Mouse (Mus musculus): ENCODE measurements at regions not wholly inside any gene's neighbourhood (a gene's known extent, or its start where the extent isn't known, plus 50 kb on each side); places are given as distances from the start of the nearest gene placed in this dataset.

DNA sequence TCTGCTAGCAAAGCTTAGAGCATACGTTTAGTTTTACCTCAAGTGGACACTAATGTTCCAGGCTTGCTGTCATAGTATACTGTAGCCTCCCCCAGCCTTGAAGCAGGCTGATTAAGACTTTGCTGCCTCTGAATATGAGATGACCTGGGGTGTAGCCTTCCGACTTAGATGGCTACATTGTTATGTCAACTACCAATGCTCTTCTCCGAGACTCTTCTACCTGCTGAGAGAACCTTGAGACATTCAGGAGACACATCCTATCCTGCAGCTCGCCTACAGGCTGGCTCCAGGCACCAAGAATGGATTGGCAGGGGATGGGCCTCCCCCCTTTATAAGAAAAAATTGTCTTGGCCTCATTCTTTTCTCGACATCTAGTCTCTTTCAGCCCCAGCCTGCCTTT lies 379.0 kb upstream of the Ptger4 start:
- H3K4me2 ChIP-seq (ENCODE audit: low read depth): no peak overlapping the region
- no peaks in the 10 kb centered on the region for H3K4me1 ChIP-seq (ENCODE audit: control insufficient read depth, insufficient read depth, low read length)
- no peaks in the 10 kb centered on the region for H3K36me3 ChIP-seq (ENCODE audit: control insufficient read depth, insufficient read depth, low read length)
- WGBS: 85% methylated on average over 5 of the region's 5 CpGs
- H3K9ac ChIP-seq (ENCODE audit: low read length): no peak overlapping the region
- DNase-seq (ENCODE audit: low spot score) (no peak), ATAC-seq (ENCODE audit: insufficient read depth, low FRiP score, low TSS enrichment) (no peak)
- no peaks in the 10 kb centered on the region for H3K9me3 ChIP-seq (ENCODE audit: control insufficient read depth, low read length)
- no peak overlapping the region for H3K27ac ChIP-seq (ENCODE audit: low read depth, low read length)
- no peaks in the 10 kb centered on the region for H3K27me3 ChIP-seq (ENCODE audit: control insufficient read depth, insufficient read depth, low read length)
- H3K4me3 ChIP-seq (ENCODE audit: low read depth, low read length): no peak overlapping the region

DNA sequence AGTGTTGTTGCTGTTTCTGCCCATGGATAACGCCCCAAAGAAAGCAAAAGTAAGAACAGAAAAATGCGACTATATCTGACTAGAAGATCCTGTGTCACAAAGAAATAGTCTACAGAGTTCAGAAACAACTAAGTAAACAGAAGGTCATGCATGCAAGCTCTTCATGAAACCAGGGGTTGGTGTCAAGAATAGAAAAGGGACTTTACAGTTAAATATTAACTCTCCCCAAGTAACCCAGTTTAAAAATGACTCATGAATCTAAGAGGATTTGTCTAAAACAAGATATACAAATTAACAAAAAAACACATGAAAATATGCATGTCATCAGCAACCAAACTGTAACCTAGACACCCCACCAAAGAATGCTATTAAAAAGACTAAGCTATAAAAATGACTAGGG lies 381.4 kb upstream of the Ptger4 start:
- Histone ChIP-seq H3K9me3 (ENCODE audit: control insufficient read depth, low read length) (no peaks in the 10 kb centered on the region), H3K9ac (ENCODE audit: low read length) (no peak overlapping the region), H3K36me3 (ENCODE audit: control insufficient read depth, insufficient read depth, low read length) (no peaks in the 10 kb centered on the region), H3K4me2 (ENCODE audit: low read depth) (no peak overlapping the region), H3K4me1 (ENCODE audit: control insufficient read depth, insufficient read depth, low read length) (no peaks in the 10 kb centered on the region), H3K27ac (ENCODE audit: low read depth, low read length) (no peak overlapping the region), H3K27me3 (ENCODE audit: control insufficient read depth, insufficient read depth, low read length) (no peaks in the 10 kb centered on the region), H3K4me3 (ENCODE audit: low read depth, low read length) (no peak overlapping the region)
- ATAC-seq (ENCODE audit: insufficient read depth, low FRiP score, low TSS enrichment): no peak
- 84% methylated on average over 2 of the region's 2 CpGs for WGBS
- DNase-seq (ENCODE audit: low spot score): no peak

DNA sequence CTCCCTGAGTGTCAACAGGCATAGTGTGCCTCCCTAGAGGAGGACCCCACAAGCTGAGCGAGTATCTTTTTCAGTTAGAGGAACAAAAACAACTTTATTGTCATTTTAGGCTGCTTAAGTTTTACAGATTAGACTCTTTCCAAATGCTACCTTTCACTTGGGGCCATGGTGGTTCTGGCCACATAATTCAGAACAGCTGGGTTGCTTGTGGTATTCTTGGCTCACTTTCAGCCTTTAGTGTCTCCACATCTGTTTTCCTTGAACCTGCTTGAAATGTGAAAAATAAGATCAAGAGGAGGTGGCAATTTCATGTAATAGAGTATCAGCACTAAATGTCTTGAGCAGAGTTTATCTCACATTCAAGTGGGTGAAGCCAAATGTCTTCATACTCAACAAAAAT lies 402.7 kb upstream of the Ptger4 start:
- DNase-seq (ENCODE audit: low spot score): no peak
- Histone ChIP-seq H3K4me1 (ENCODE audit: control insufficient read depth, insufficient read depth, low read length) (no peaks in the 10 kb centered on the region), H3K27me3 (ENCODE audit: control insufficient read depth, insufficient read depth, low read length) (no peaks in the 10 kb centered on the region), H3K9me3 (ENCODE audit: control insufficient read depth, low read length) (no peaks in the 10 kb centered on the region), H3K36me3 (ENCODE audit: control insufficient read depth, insufficient read depth, low read length) (no peaks in the 10 kb centered on the region), H3K9ac (ENCODE audit: low read length) (no peak overlapping the region), H3K4me2 (ENCODE audit: low read depth) (no peak overlapping the region), H3K27ac (ENCODE audit: low read depth, low read length) (no peak overlapping the region), H3K4me3 (ENCODE audit: low read depth, low read length) (no peak overlapping the region)
- 52% methylated on average over 1 of the region's 1 CpGs for WGBS
- ATAC-seq (ENCODE audit: insufficient read depth, low FRiP score, low TSS enrichment): no peak

DNA sequence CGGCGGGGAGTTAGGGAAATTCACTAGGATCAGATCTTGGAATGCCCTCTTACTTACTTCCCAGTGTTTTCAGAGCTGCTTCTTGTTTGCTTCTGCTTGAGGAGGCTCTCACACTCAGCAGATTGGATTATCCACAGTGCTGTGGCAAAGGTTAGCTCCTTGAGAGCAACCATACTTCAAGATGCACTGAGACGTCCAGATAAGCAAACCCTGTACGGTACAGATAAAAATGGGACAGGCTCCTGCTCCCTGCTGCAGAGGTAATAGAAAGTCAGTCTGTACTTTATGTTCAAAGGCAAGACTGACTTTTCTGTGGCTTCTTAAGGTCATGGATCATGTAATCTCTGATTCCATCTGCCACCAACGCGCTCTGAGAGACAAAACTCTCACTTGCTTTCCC lies 414.8 kb upstream of the Ptger4 start:
- Histone ChIP-seq H3K9ac (ENCODE audit: low read length) (no peak overlapping the region), H3K4me2 (ENCODE audit: low read depth) (no peak overlapping the region), H3K4me1 (ENCODE audit: control insufficient read depth, insufficient read depth, low read length) (no peaks in the 10 kb centered on the region), H3K27ac (ENCODE audit: low read depth, low read length) (no peak overlapping the region), H3K9me3 (ENCODE audit: control insufficient read depth, low read length) (no peaks in the 10 kb centered on the region), H3K27me3 (ENCODE audit: control insufficient read depth, insufficient read depth, low read length) (no peaks in the 10 kb centered on the region), H3K4me3 (ENCODE audit: low read depth, low read length) (no peak overlapping the region), H3K36me3 (ENCODE audit: control insufficient read depth, insufficient read depth, low read length) (no peaks in the 10 kb centered on the region)
- no peak for ATAC-seq (ENCODE audit: insufficient read depth, low FRiP score, low TSS enrichment)
- WGBS: 90% methylated on average over 6 of the region's 6 CpGs
- DNase-seq (ENCODE audit: low spot score): no peak

DNA sequence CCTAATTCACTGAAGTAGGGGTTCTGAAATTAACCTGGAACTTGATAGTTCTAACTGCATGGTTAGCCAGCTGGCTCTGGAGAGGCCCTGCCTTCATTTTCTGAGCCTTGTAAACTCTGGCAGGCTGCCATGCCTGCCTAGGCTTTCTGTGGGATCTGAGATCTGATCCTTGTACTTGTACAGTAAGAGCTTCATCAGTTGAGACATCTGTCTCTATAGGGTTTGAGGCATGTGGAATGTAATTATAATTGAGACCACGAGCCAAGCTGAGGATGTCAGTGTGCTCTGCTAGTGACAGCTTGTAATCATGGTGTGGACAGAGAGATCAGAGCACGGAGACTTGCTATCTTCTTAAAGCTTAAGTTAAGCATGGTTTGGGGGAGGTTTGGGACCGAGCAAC lies 416.8 kb upstream of the Ptger4 start:
- Histone ChIP-seq H3K4me2 (ENCODE audit: low read depth) (no peak overlapping the region), H3K9ac (ENCODE audit: low read length) (no peak overlapping the region), H3K36me3 (ENCODE audit: control insufficient read depth, insufficient read depth, low read length) (no peaks in the 10 kb centered on the region), H3K27ac (ENCODE audit: low read depth, low read length) (no peak overlapping the region), H3K27me3 (ENCODE audit: control insufficient read depth, insufficient read depth, low read length) (no peaks in the 10 kb centered on the region), H3K4me3 (ENCODE audit: low read depth, low read length) (no peak overlapping the region), H3K4me1 (ENCODE audit: control insufficient read depth, insufficient read depth, low read length) (no peaks in the 10 kb centered on the region), H3K9me3 (ENCODE audit: control insufficient read depth, low read length) (no peaks in the 10 kb centered on the region)
- 83% methylated on average over 3 of the region's 3 CpGs for WGBS
- ATAC-seq (ENCODE audit: insufficient read depth, low FRiP score, low TSS enrichment) (no peak), DNase-seq (ENCODE audit: low spot score) (no peak)

DNA sequence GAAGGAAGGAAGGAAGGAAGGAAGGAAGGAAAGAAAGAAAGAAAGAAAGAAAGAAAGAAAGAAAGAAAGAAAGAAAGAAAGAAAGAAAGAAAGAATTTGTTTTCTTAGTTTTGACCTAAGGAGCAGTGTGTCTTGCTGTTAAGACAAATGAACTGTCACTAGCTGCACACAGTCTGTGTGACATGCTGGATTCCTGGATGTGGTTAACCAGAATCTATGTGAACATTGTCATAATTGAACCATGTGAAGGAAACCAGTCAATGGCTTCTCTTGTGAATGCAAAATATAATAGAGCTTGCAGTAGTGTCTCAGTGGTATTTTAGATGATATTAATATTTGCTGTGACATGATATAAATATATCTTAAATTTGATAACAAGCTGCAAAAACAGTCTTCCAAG lies 427.8 kb upstream of the Ptger4 start:
- Histone ChIP-seq H3K4me1 (ENCODE audit: control insufficient read depth, insufficient read depth, low read length) (no peaks in the 10 kb centered on the region), H3K4me3 (ENCODE audit: low read depth, low read length) (no peak overlapping the region), H3K4me2 (ENCODE audit: low read depth) (no peak overlapping the region), H3K36me3 (ENCODE audit: control insufficient read depth, insufficient read depth, low read length) (no peaks in the 10 kb centered on the region), H3K27me3 (ENCODE audit: control insufficient read depth, insufficient read depth, low read length) (no peaks in the 10 kb centered on the region), H3K9me3 (ENCODE audit: control insufficient read depth, low read length) (no peaks in the 10 kb centered on the region), H3K27ac (ENCODE audit: low read depth, low read length) (no peak overlapping the region), H3K9ac (ENCODE audit: low read length) (no peak overlapping the region)
- DNase-seq (ENCODE audit: low spot score) (no peak), ATAC-seq (ENCODE audit: insufficient read depth, low FRiP score, low TSS enrichment) (no peak)

DNA sequence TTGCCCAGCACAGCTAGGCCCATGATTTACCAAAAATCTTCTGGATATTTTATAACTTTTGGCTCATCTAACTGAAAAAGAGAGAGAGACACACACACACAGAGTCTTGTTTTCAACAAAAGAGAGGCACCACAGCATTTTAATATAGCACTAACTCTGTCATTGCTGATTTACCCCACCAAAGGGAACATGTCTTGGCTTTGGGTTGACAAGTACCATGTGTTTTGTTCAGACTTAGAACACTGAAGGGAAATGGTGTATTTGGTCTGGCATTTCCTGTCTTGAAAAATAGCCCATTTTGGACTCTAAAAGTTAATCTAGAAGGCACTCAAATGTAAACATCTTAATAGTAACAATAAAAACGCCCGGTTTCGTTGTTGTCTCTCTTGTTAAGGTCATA lies 432.7 kb upstream of the Ptger4 start:
- no peak overlapping the region for H3K9ac ChIP-seq (ENCODE audit: low read length)
- ATAC-seq (ENCODE audit: insufficient read depth, low FRiP score, low TSS enrichment) (no peak), DNase-seq (ENCODE audit: low spot score) (no peak)
- H3K9me3 ChIP-seq (ENCODE audit: control insufficient read depth, low read length): no peaks in the 10 kb centered on the region
- no peaks in the 10 kb centered on the region for H3K4me1 ChIP-seq (ENCODE audit: control insufficient read depth, insufficient read depth, low read length)
- no peaks in the 10 kb centered on the region for H3K27me3 ChIP-seq (ENCODE audit: control insufficient read depth, insufficient read depth, low read length)
- 86% methylated on average over 3 of the region's 3 CpGs for WGBS
- H3K27ac ChIP-seq (ENCODE audit: low read depth, low read length): no peak overlapping the region
- no peak overlapping the region for H3K4me2 ChIP-seq (ENCODE audit: low read depth)
- no peak overlapping the region for H3K4me3 ChIP-seq (ENCODE audit: low read depth, low read length)
- H3K36me3 ChIP-seq (ENCODE audit: control insufficient read depth, insufficient read depth, low read length): no peaks in the 10 kb centered on the region

DNA sequence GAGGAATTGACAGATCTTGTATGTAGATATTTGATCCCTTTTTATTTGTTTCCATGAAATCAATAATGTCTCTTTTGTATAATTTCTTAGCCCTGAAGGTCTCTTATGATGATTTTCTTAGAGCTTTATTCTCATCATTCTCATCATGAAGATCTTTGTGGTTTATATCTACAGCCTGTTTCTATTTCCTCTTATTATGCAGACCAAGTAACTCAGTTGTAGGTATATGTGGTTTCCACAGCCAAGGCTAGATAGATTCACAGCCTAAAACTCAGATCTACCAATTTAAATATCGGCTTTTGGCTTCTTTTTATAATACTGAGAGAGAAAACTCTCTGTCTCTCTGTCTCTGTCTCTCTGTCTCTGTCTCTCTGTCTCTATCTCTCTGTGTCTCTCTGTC lies 449.8 kb upstream of the Ptger4 start:
- WGBS: 89% methylated on average over 1 of the region's 1 CpGs
- Histone ChIP-seq H3K4me1 (ENCODE audit: control insufficient read depth, insufficient read depth, low read length) (no peaks in the 10 kb centered on the region), H3K4me3 (ENCODE audit: low read depth, low read length) (no peak overlapping the region), H3K27ac (ENCODE audit: low read depth, low read length) (no peak overlapping the region), H3K9ac (ENCODE audit: low read length) (no peak overlapping the region), H3K9me3 (ENCODE audit: control insufficient read depth, low read length) (no peaks in the 10 kb centered on the region), H3K4me2 (ENCODE audit: low read depth) (no peak overlapping the region), H3K36me3 (ENCODE audit: control insufficient read depth, insufficient read depth, low read length) (no peaks in the 10 kb centered on the region), H3K27me3 (ENCODE audit: control insufficient read depth, insufficient read depth, low read length) (no peaks in the 10 kb centered on the region)
- ATAC-seq (ENCODE audit: insufficient read depth, low FRiP score, low TSS enrichment): no peak
- DNase-seq (ENCODE audit: low spot score): no peak

DNA sequence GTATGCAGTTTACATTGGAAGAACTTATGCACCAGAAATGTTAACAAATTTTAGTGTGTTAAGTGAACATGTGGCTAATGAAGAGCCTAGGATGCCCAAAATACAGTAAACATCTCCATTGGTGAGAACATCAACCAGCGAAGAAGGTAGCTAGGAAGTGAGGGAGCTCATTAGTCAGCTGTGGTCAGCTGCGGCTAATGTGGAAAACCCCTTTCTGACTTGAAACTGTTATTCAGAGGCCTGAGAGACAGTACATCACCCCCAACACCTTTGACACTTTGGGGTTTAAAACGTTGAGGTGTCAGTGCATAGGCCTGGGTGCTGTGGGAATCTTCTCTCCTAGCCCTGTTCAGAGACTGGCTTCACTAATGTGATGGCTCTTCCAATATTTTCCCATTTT lies 451.0 kb upstream of the Ptger4 start:
- Histone ChIP-seq H3K36me3 (ENCODE audit: control insufficient read depth, insufficient read depth, low read length) (no peaks in the 10 kb centered on the region), H3K4me3 (ENCODE audit: low read depth, low read length) (no peak overlapping the region), H3K9me3 (ENCODE audit: control insufficient read depth, low read length) (no peaks in the 10 kb centered on the region), H3K4me2 (ENCODE audit: low read depth) (no peak overlapping the region), H3K4me1 (ENCODE audit: control insufficient read depth, insufficient read depth, low read length) (no peaks in the 10 kb centered on the region), H3K27me3 (ENCODE audit: control insufficient read depth, insufficient read depth, low read length) (no peaks in the 10 kb centered on the region), H3K9ac (ENCODE audit: low read length) (no peak overlapping the region), H3K27ac (ENCODE audit: low read depth, low read length) (no peak overlapping the region)
- DNase-seq (ENCODE audit: low spot score) (no peak), ATAC-seq (ENCODE audit: insufficient read depth, low FRiP score, low TSS enrichment) (no peak)
- 82% methylated on average over 3 of the region's 3 CpGs for WGBS
